Mouse (Mus musculus) hindbrain, embryonic 14.5 days (tissue): ENCODE data around the gene Klf11. TPM values are rescaled to one million over a fixed set of nuclear protein-coding genes. Genes with fewer than 3 reads are reported as not detected.

ENCODE experiments used
- ATAC-seq: fragments of 200-750 bp; cut with Nextera tagmentation; 2 replicates; pipeline ENCODE4 v1.8.0; 2017; ENCODE audit warnings: moderate number of reproducible peaks, mild to moderate bottlenecking, moderate TSS enrichment, moderate library complexity; ENCODE audit not compliant: low FRiP score
- DNase-seq: peaks from one replicate; pipeline ENCODE4 v3.0.0-alpha.2; 2015; ENCODE audit warnings: low spot score
- H3K27ac ChIP-seq: fragments of 300-500 bp; sonication (generic); 2 replicates; pipeline ENCODE4 v1.5.1; 2014; ENCODE audit warnings: mild to moderate bottlenecking, moderate library complexity
- H3K27me3 ChIP-seq: fragments of 300-500 bp; sonication (generic); 2 replicates; pipeline ENCODE4 v1.6.1; 2014; ENCODE audit warnings: mild to moderate bottlenecking, low read length, mixed read lengths; ENCODE audit not compliant: control insufficient read depth, insufficient read depth
- H3K36me3 ChIP-seq: fragments of 300-500 bp; sonication (generic); replicated peaks from 2 replicates; pipeline ENCODE4 v1.6.1; 2014; ENCODE audit not compliant: control insufficient read depth, insufficient read depth
- H3K4me1 ChIP-seq: fragments of 300-500 bp; sonication (generic); replicated peaks from 2 replicates; pipeline ENCODE4 v1.6.1; 2014; ENCODE audit warnings: antibody characterized with exemption, low read length, mixed read lengths; ENCODE audit not compliant: control insufficient read depth, insufficient read depth
- H3K4me2 ChIP-seq: fragments of 300-500 bp; sonication (generic); replicated peaks from 2 replicates; pipeline ENCODE4 v1.6.1; 2014; ENCODE audit warnings: mild to moderate bottlenecking, moderate library complexity
- H3K4me3 ChIP-seq: fragments of 300-500 bp; sonication (generic); replicated peaks from 2 replicates; pipeline ENCODE4 v1.5.1; 2014; ENCODE audit warnings: mild to moderate bottlenecking, low read length
- H3K9ac ChIP-seq: fragments of 300-500 bp; sonication (generic); 2 replicates; pipeline ENCODE4 v1.6.1; 2014
- H3K9me3 ChIP-seq: fragments of 300-500 bp; sonication (generic); 2 replicates; pipeline ENCODE4 v1.6.1; 2016; ENCODE audit warnings: low read length; ENCODE audit not compliant: control insufficient read depth
- WGBS: fragments of 180-500 bp; shearing (Covaris S2); extraction: QIAGEN DNeasy Blood & Tissue Kit; methylation state at CpG from one replicate; pipeline ENCODE4 v1.1.7; 2014; 5-methylcytosine and 5-hydroxymethylcytosine counted together
- polyA plus RNA-seq: library from polyadenylated mRNA; unstranded; fragments of >200 nt; fragmentation: Nextera tagmentation; extraction: Ambion mirVana; gene quantifications from 2 replicates; pipeline ENCODE4 v1.2.1, GENCODE M21; 2014

Klf11 gene
- polyA plus RNA-seq, 1 experiment from 2014 or later = 17.9 TPM

GRCm38 (mm10) chr12:24707480-24707802 is 56.4 kb downstream of the Klf11 start:
- H3K27me3 ChIP-seq = no peaks in the 10 kb centered on the region
- H3K27ac ChIP-seq = no peak overlapping the region
- no peak for DNase-seq
- H3K9ac ChIP-seq = no peak overlapping the region
- peaks cover 6% of the 10 kb centered on the region; the same call in 1 of the 2 replicates for H3K36me3 ChIP-seq
- H3K4me3 ChIP-seq = peak overlapping the region; percentile 70
- WGBS = 0% methylated on average over 9 of the region's 9 CpGs
- no peaks in the 10 kb centered on the region for H3K9me3 ChIP-seq
- peak overlapping the region; percentile 76 for H3K4me2 ChIP-seq
- no peak for ATAC-seq
- peaks cover 12% of the 10 kb centered on the region for H3K4me1 ChIP-seq

GRCm38 (mm10) chr12:24707954-24708823 is 57.1 kb downstream of the Klf11 start, which contains the start of gene Rrm2:
Gene Rrm2 (plus strand): TSS chr12:24708241.
- under 1% methylated on average over 82 of the region's 83 CpGs for WGBS

GRCm38 (mm10) chr12:24708824-24709218 is 57.7 kb downstream of the Klf11 start:
- Histone ChIP-seq H3K27ac (no peak overlapping the region), H3K4me2 (peak overlapping the region; percentile 76), H3K36me3 (peaks cover 6% of the 10 kb centered on the region; the same call in 1 of the 2 replicates), H3K4me3 (peak overlapping the region; percentile 70), H3K9me3 (no peaks in the 10 kb centered on the region), H3K9ac (peak overlapping the region; percentile 72), H3K27me3 (no peaks in the 10 kb centered on the region), H3K4me1 (peaks cover 12% of the 10 kb centered on the region)
- no peak for ATAC-seq
- under 1% methylated on average over 17 of the region's 17 CpGs for WGBS
- DNase-seq = no peak

More at GRCm38 (mm10) chr12:24707954-24708823, 57.1 kb downstream of the Klf11 start, which contains the start of gene Rrm2:
- Histone ChIP-seq H3K36me3 (peaks cover 6% of the 10 kb centered on the region; the same call in 1 of the 2 replicates), H3K9me3 (no peaks in the 10 kb centered on the region), H3K9ac (peak within 1 kb of the TSS; percentile 72), H3K27me3 (no peaks in the 10 kb centered on the region), H3K27ac (peak within 1 kb of the TSS; percentile 66), H3K4me2 (peak within 1 kb of the TSS; percentile 76), H3K4me3 (peak within 1 kb of the TSS; percentile 70), H3K4me1 (peaks cover 12% of the 10 kb centered on the region)
- peak; percentile 91 for ATAC-seq
- peak; percentile 94 for DNase-seq

- Histone ChIP-seq H3K36me3 (peaks cover 6% of the 10 kb centered on the region; the same call in 1 of the 2 replicates), H3K9ac (peak overlapping the region; percentile 72), H3K27ac (no peak overlapping the region), H3K27me3 (no peaks in the 10 kb centered on the region), H3K9me3 (no peaks in the 10 kb centered on the region), H3K4me2 (peak overlapping the region; percentile 76), H3K4me3 (peak overlapping the region; percentile 70), H3K4me1 (peaks cover 12% of the 10 kb centered on the region)
- no peak for DNase-seq
- no peak for ATAC-seq
- 30% methylated on average over 6 of the region's 6 CpGs for WGBS
Measured at GRCm38 (mm10) chr12:24709409-24709808, 58.3 kb downstream of the Klf11 start.

- Histone ChIP-seq H3K9ac (peak overlapping the region; percentile 72; the same call in 1 of the 2 replicates), H3K36me3 (peaks cover 6% of the 10 kb centered on the region; the same call in 1 of the 2 replicates), H3K4me3 (peak overlapping the region; percentile 70; the same call in 1 of the 2 replicates), H3K27me3 (no peaks in the 10 kb centered on the region), H3K9me3 (no peaks in the 10 kb centered on the region), H3K4me1 (peaks cover 12% of the 10 kb centered on the region), H3K27ac (no peak overlapping the region), H3K4me2 (peak overlapping the region; percentile 76)
- ATAC-seq (peak; percentile 22; the same call in 1 of the 2 replicates), DNase-seq (peak; percentile 94)
- WGBS = 30% methylated on average over 5 of the region's 5 CpGs
Measured at GRCm38 (mm10) chr12:24709831-24710508, 58.9 kb downstream of the Klf11 start.

GRCm38 (mm10) chr12:24710672-24711071 is 59.6 kb downstream of the Klf11 start:
- Histone ChIP-seq H3K4me3 (no peak overlapping the region), H3K27ac (no peak overlapping the region), H3K36me3 (peaks cover 6% of the 10 kb centered on the region; the same call in 1 of the 2 replicates), H3K4me1 (peaks cover 12% of the 10 kb centered on the region), H3K9me3 (no peaks in the 10 kb centered on the region), H3K4me2 (0 out of 2 replicates have a peak overlapping the region, but pooled peaks have one; percentile 9), H3K27me3 (no peaks in the 10 kb centered on the region), H3K9ac (no peak overlapping the region)
- 58% methylated on average over 5 of the region's 5 CpGs for WGBS
- no peak for ATAC-seq
- DNase-seq = no peak

Other genes with a start within 250 kb of the Klf11 start
- gene Taf1b, start 152.9 kb upstream of the Klf11 start, polyA plus RNA-seq = 33.8 and 39.4 TPM in 2 replicates
- 0.58 and 1.1 TPM in 2 replicates for gene Grhl1, start 79.0 kb upstream of the Klf11 start, polyA plus RNA-seq
- gene Cys1, start 30.5 kb downstream of the Klf11 start, polyA plus RNA-seq = 2.3 and 2.6 TPM in 2 replicates
- gene Rrm2, start 57.0 kb downstream of the Klf11 start, polyA plus RNA-seq = 42.8 and 52.5 TPM in 2 replicates
- 79.2 and 80.1 TPM in 2 replicates for gene Mboat2, start 179.6 kb downstream of the Klf11 start, polyA plus RNA-seq